Mouse (Mus musculus) left cerebral cortex, postnatal 4 days (tissue): ENCODE results near the gene Mark1. TPM values are rescaled to one million over a fixed set of nuclear protein-coding genes. Genes with fewer than 3 reads are reported as not detected.

ENCODE experiments used
- DNase-seq: peaks from one replicate; pipeline ENCODE4 v3.0.0-alpha.2; 2022
- intact Hi-C: fragments of 180-260 bp; cut with DNase I; formaldehyde crosslinking; loops from one replicate; pipeline ENCODE4 v1.15.1; 2025
- total RNA-seq, 2 experiments: library from RNA; stranded (reverse); gene quantifications; 2 replicates each; pipeline ENCODE4 v1.2.3; 2021

Mark1 gene
- total RNA-seq, 2 experiments from 2014 or later, result 110 to 118 TPM

DNA sequence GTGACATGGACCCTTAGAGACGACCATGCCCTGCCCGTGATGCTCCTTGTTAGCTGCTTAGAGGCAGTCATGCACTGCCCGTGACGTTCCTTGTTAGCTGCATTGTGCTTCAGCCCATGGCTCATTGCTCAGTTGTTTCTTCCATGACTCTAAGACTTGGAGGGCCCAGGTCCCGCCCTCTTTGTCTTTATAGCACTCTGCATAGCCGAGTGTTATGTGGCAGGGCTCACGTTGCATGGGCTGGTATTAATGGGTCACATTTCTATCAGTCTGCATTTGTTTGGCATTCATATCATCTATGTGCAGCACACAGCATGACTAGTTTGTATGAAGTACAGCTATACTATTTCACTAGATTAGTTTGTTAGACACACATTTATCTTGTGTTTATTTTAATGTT lies 95.7 kb downstream of the Mark1 start:
- DNase-seq, result no peak
- intact Hi-C loops, result loop anchor here (10.0 kb wide), 1 partner anchor 291 kb away; no protein-coding TSS in a partner anchor

DNA sequence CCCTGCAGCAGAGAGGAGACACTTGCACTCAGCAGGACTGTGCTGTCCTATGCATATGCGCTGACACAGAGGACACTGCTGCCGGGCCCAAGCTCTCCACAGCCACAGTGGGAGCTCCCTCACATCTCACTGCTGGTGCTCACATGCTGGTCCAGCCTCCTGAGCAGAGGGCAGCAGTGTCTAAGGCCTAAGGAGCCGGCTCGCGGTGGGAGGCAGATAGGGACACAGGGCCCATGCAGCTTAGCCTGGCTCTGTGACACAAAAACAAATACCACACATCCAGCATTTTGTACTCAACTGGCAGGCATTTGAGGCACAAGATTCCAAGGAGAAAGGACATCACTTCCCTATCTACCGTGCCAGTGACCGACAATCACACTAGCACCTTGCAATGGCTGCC lies 96.5 kb downstream of the Mark1 start:
- no peak for DNase-seq
- intact Hi-C loops, result loop anchor here (10.0 kb wide), 1 partner anchor 292 kb away; no protein-coding TSS in a partner anchor

GRCm38 (mm10) chr1:184897350-184897749 lies 102.0 kb downstream of the Mark1 start:
- intact Hi-C loops, result no loop called here

DNA sequence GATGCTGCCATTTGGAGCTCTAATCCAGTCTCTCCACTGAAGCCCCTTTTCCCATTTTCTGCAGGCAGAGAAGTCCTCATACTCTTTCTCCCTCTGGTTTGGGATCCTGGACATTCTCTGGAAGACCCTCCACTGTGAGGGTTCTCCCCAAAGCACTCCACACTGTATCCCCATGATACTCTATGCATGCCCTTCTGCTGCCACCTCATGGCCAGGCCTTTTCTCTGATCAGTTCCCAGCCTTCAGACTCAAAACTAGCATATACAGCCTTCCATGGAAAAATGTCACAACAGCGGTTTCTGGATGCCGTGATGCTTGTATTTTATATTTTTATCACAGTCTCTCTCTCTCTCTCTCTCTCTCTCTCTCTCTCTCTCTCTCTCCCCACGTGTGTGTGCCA lies 107.4 kb downstream of the Mark1 start:
- intact Hi-C loops, result no loop called here
- DNase-seq, result no peak

More at GRCm38 (mm10) chr1:184897350-184897749, 102.0 kb downstream of the Mark1 start:
- DNase-seq, result no peak

GRCm38 (mm10) chr1:184889454-184889853 lies 109.9 kb downstream of the Mark1 start:
- intact Hi-C loops, result no loop called here
- no peak for DNase-seq

DNA sequence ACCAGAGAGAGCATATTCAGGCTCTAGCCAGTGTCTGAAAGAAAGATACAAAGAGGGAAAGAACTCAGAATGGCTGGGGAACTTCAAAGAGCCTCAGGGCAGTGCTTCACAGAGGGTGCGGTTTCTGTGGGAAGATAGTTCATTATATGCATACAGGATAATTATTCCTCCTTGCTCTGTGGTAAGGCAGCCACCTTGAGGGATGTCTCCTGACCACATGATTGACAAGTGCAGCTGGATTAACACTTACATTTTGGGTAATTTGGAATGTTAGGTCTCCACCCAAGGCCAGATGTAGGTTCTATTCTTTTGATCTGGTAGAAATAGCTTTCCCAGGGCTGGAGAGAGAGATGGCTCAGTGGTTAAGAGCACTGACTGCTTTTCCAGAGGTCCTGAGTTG lies 113.2 kb downstream of the Mark1 start:
- intact Hi-C loops, result no loop called here
- no peak for DNase-seq

DNA sequence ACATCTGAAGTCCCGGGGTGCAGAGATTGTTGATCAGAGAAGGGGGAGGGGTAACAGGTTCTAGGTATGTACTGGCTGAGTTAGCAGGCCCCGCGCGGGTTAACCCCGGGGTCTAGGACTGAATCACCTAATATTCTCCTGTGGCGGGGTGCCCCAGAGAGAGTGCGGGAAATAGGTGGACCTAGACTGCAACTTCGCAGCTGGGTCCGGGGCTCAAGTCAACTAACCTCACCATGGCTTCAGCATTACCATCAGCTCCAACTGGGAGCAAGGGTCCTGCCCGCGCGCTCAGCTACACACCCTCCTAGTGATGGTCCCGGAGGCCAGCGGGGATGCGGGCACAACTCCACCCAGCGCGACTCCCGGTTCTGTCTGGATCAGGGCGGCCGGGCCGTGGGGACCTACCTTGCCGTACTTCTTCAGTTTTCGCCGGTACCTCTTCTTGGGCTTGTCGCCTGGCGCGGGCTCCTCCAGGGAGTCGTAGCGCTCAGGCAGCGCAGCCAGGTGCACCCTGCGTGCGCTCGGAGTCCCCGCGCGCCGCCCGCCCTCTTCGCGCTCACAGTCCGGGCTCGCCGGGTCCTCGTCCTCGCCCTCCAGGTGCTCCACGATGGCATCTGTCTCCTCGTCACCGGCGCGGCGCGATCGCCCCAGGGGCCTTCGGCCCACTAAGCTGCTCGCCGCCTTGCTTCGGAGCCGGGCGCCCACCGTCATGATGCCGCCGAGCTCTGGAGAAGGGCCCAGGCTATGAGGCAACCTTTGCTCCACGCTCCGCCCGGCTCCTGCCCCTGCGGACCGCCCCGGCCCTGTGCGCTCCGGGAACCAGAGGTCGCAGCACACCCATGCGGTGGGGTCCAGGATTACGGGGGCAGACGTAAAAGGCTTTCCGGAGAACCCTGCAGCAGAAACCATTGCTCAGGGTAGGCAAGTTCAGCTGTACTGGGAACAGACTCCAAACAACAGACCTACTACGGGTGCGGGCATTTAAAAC lies 116.8 kb downstream of the Mark1 start, which contains the start of gene C130074G19Rik:
Gene C130074G19Rik (minus strand): TSS at position 938 of the 988 bp plus-strand sequence.
- intact Hi-C loops, result no loop called here
- DNase-seq, result peak; percentile 17

GRCm38 (mm10) chr1:184881861-184882260 lies 117.5 kb downstream of the Mark1 start:
- no peak for DNase-seq
- intact Hi-C loops, result no loop called here

DNA sequence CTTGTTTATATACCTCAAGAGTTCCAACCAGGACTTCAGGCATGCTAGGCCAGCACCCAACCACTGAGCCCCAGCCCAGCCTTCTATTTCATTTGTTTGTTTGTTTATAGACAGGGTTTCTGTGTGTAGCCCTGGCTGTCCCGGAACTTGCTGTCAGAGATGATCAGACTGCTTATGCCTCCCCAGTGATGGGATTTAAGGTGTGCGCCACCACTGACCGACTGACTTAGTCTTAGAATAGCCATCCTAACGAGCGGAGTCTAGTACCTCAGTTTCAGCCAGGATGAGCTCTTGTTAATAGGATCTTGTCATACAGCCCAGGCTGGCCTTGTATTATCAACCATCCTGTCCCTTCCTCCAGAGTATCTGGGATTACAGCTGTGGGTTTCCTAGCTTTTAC lies 118.2 kb downstream of the Mark1 start:
- DNase-seq, result no peak
- intact Hi-C loops, result no loop called here

DNA sequence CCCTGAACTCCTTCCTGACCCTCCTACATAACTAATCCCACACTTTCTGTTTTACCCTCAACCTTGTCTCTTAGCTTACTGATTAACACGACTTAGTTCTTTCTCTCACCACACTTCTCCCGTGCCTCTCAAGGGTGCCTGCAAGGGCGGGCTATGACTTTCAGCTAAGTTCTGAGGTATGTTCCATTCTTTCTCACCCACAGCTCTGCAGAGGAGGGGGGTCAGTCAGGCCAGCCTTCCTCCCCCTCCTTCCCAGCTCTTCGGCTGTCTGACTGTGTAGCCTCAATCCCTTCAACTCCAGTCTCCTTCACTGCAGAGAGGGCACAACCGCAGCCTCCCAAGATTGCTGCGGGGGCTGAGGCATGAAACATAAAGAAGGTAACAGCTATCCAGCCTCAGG lies 120.5 kb downstream of the Mark1 start:
- DNase-seq, result no peak
- intact Hi-C loops, result no loop called here

DNA sequence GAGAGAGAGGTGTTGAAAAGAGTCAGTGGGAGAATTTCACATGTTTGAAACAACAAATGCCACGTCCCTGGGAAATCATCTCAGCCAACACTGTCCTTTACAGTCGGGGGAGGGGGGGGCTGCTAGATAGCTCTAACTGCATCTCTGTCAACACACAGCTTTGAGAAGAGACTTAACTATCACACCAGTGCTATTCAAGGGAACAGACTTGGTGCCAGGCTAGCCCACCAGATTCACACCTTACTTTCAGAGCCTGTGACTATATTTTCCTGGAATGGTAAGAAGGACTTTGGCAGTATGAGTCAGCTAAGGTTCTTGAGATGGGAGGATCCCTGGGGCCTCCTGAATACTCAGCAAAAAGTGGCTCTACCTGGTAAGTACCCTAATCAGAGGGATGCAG lies 122.1 kb downstream of the Mark1 start:
- intact Hi-C loops, result no loop called here

GRCm38 (mm10) chr1:184873910-184874309 lies 125.5 kb downstream of the Mark1 start:
- DNase-seq, result no peak
- intact Hi-C loops, result no loop called here

More for the DNA sequence above, 122.1 kb downstream of the Mark1 start:
- no peak for DNase-seq

DNA sequence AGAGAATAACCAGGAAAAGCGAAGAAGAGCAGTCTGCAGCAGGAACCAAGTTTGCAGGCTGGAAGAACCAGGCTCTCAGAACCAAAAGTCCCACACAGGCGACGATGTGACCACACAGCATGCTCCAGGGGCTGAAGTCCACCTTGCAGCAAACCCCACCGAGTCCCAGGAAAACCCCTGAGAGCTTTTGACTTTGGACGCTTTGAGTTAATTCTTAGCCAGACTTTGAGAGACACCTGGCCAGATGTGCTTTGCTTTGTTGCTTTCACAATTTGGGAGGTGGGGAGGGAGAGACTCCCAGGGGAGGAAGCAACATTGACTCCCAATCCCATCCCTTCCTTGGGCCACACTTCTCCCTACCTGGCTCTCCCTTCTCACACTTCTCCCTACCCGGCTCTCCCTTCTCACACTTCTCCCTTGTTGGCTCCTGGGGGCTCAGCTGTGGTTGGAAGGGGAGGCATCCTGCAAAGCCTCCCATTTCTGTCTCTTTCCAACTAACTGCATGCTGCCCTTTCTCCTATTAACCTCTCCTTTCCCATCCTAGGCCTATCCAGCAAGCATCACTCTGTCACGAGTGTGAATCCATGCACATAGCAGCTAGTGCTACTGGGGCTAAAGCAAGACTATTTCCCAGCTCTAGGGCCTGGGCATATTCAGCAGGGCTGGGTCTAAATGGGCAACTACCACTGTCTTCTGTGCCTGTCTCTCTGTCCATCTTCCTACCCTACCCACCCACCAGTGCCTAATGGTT lies 127.1 kb downstream of the Mark1 start:
- no peak for DNase-seq
- intact Hi-C loops, result no loop called here

GRCm38 (mm10) chr1:184871506-184871905 lies 127.9 kb downstream of the Mark1 start:
- DNase-seq, result no peak
- intact Hi-C loops, result no loop called here

GRCm38 (mm10) chr1:184870646-184871385 lies 128.6 kb downstream of the Mark1 start:
- no peak for DNase-seq
- intact Hi-C loops, result no loop called here

DNA sequence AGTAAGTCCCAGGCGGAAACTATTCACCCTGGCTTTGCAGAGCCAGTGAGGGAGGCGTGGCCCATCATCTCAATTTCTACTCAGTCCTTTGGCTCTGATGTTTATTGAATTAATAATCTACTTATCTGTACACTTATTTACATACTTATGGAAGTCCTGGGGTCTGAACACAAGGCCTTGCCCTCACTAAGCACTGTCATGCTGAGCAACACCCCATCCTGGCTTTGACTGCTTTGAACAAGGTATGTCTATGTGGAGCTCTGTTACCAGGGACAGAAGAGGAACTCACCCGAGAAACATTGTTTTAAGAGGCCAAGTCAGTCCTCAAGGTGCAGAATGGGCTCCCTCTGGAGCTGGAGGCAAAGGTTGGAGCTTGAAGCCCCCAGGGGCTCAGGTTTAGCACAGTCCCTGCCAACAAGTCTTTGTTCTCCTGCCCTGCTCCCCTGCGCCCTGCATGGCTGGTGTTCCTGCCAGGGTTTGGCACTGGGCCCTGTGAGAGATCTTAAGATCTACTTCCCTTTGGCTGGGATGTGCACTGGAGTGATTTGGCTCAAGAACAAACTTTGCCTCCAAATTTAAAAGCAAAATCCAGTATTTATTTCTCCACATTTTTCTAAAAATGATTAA lies 129.3 kb downstream of the Mark1 start:
- intact Hi-C loops, result no loop called here
- peak; percentile 41 for DNase-seq

- no peak for DNase-seq
- intact Hi-C loops, result no loop called here
Observed at GRCm38 (mm10) chr1:184867640-184868120, 131.7 kb downstream of the Mark1 start.

DNA sequence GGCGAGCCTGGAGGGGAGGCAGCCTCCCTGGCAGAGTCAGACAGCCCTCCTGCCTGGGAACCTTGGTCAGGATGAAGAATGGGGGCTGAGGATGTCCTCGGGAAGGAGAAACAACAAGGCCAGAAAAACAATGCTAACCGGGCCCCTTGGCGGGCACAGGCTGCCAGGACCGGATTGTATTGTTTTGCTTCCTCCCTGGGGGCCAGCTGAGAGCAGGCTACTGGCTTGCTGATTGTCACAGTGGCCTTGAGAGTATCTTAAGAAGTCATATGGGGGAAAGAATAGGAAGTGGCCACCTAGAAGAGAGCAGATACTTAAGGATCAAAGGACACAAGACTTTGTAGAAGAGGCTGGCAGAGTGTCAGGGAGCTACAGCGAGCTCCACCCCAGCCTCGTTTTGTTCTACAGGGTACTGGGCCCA lies 135.0 kb downstream of the Mark1 start:
- DNase-seq, result no peak
- intact Hi-C loops, result no loop called here

DNA sequence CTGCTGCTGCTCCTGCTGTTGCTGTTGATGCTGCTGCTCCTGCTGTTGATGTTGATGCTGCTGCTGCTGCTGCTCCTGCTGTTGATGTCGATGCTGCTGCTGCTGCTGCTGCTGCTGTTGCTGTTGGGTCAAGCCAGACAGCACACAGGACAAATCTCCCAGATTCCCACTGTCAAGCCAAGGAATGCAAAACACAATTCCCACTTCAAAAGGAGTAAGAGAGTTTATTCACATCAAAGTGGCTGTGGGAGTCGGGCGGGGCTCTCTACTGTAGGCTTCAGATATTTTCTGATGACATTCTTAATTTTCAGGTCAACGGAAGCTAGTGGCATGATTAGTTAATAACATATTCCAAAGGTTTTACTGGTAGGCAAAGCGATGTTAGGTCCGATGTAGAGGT lies 136.7 kb downstream of the Mark1 start:
- DNase-seq, result no peak
- intact Hi-C loops, result no loop called here

DNA sequence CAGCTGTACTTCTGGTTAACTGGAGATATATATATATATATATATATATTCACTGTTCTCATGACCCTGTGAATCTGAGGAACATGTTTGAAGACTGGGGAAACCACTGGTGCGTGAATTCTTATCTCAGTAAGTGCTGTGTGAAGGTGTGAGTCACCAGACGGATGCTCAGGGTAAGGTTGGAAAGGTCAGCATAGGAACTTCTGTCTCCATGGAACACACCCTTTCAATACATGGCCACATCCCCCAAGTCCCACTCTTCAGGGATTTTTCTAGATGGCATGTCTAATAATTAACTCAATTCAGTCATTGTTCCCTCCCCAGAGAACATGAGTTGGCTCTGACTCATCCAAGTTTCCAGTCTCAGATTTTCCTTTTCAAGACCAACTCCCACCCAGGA lies 137.8 kb downstream of the Mark1 start:
- no peak for DNase-seq
- intact Hi-C loops, result no loop called here
